Mouse (Mus musculus) B cell, adult 2 months (primary cell): ENCODE measurements at regions not wholly inside any gene's neighbourhood (a gene's known extent, or its start where the extent isn't known, plus 50 kb on each side); places are given as distances from the start of the nearest gene placed in this dataset.

Source experiments
- DNase-seq, 2 experiments: peaks; one replicate each; pipeline ENCODE4 v3.0.0; 2022

- no peak for DNase-seq
These were observed 111.5 kb upstream of the Haao start for GRCm38 (mm10) chr17:83959159-83959848.

GRCm38 (mm10) chr17:83958706-83959105 lies 110.9 kb upstream of the Haao start:
- no peak for DNase-seq

GRCm38 (mm10) chr17:83957661-83958540 lies 110.1 kb upstream of the Haao start:
- no peak for DNase-seq

- no peak for DNase-seq
These were observed 109.2 kb upstream of the Haao start for GRCm38 (mm10) chr17:83956821-83957565.

GRCm38 (mm10) chr17:83955978-83956377 lies 108.2 kb upstream of the Haao start:
- no peak for DNase-seq

GRCm38 (mm10) chr17:83955058-83955697 lies 107.4 kb upstream of the Haao start:
- no peak for DNase-seq

- DNase-seq = no peak
These were observed 106.7 kb upstream of the Haao start for GRCm38 (mm10) chr17:83954291-83955057.

- DNase-seq = no peak
These were observed 105.9 kb upstream of the Haao start for GRCm38 (mm10) chr17:83953656-83954055.

GRCm38 (mm10) chr17:83946718-83947117 lies 99.0 kb upstream of the Haao start:
- no peak for DNase-seq

GRCm38 (mm10) chr17:83939344-83939743 lies 91.6 kb upstream of the Haao start:
- no peak for DNase-seq

GRCm38 (mm10) chr17:83938671-83939244 lies 91.0 kb upstream of the Haao start:
- DNase-seq = no peak

- no peak for DNase-seq
These were observed 89.8 kb upstream of the Haao start for GRCm38 (mm10) chr17:83937576-83937975.

GRCm38 (mm10) chr17:83936677-83937076 lies 88.9 kb upstream of the Haao start:
- DNase-seq = no peak

- peak; percentile 35 to 39 for DNase-seq
These were observed 88.2 kb upstream of the Haao start for GRCm38 (mm10) chr17:83935969-83936368.

- DNase-seq = peak; percentile 26 to 39
These were observed 87.5 kb upstream of the Haao start for GRCm38 (mm10) chr17:83935232-83935631.

GRCm38 (mm10) chr17:83933743-83934142 lies 86.0 kb upstream of the Haao start:
- peak; percentile 33 to 36 for DNase-seq

GRCm38 (mm10) chr17:83930401-83930800 lies 82.6 kb upstream of the Haao start:
- no peak for DNase-seq

GRCm38 (mm10) chr17:83927749-83928387 lies 80.1 kb upstream of the Haao start:
- DNase-seq = no peak

GRCm38 (mm10) chr17:83924259-83924922 lies 76.6 kb upstream of the Haao start:
- DNase-seq = no peak

- no peak for DNase-seq
These were observed 73.1 kb upstream of the Haao start for GRCm38 (mm10) chr17:83920894-83921293.

- DNase-seq = no peak
These were observed 72.5 kb upstream of the Haao start for GRCm38 (mm10) chr17:83920225-83920624.
